Mouse (Mus musculus) natural killer cell, adult 2 months (primary cell): Measurements from ENCODE around the gene Tab1.
"Not testable (repeated sequence)": the region's sequence is repeated elsewhere in the genome, so short reads cannot be mapped to it uniquely, and the experiment has no call there.

Experiments
- DNase-seq, 2 experiments: peaks; one replicate each; pipeline ENCODE4 v3.0.0; 2022; ENCODE audit warnings: low spot score in 2 of 2

Tab1 gene

DNA sequence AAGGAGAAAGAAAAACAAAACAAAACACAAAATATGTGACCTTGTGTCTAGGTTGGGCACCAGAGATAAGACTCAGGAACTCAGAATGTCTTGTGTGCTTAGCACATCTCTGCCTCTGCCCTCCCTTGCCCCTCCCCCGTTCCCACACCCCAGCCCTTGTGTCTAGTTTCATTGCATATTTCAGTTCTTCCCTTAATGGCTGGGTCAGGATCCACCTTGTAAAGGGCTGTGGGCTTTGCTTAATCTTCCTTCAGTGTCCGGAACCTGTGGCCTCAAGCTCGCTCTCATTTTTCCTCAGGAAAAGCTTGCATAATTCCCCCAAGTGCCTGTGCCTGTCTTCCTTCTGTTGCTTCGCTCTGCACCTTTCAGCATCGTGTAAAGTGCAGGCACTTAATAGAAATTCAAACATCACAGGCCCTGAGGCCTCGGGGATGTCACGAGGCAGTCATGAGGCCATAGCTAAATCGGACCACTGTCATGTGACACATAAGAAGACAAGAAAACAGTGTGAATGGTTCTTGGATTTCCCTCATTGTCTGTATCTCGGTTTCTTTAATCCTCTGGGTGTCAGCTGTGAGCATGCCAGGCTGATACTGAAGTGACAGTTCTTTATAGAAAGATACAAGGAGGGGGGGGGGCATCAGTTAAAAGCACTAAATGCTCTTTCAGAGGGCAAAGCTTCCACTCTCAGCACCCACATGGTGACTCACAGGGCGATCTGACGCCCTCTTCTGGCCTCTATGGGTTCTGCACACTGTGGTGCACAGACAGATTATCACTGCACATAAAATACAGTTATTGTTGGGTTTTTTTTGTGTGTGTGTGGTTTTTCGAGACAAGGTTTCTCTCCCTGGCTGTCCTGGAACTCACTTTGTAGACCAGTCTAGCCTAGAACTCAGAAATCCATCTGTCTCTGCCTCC lies 27.2 kb upstream of the Tab1 start:
- no peak for DNase-seq

DNA sequence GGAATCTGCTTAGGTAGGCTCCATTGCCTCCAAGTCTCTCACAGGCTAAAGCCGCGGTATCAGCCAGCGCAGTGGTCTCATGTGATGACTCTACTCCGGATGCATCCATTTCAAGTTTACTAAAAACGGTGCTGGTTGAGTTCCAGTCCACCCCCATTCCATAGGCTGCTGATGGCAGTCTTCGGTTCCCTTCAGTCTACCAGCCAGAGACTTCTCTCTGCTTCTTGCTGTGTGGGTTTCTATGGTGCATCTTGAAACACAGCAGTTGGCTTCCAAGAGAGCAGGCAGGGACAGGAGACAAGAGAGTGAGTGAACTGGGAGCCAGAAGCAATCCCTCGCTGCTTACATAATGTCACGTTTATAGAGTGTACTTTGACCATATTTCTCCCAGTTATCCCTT lies 25.8 kb upstream of the Tab1 start:
- DNase-seq = no peak

DNA sequence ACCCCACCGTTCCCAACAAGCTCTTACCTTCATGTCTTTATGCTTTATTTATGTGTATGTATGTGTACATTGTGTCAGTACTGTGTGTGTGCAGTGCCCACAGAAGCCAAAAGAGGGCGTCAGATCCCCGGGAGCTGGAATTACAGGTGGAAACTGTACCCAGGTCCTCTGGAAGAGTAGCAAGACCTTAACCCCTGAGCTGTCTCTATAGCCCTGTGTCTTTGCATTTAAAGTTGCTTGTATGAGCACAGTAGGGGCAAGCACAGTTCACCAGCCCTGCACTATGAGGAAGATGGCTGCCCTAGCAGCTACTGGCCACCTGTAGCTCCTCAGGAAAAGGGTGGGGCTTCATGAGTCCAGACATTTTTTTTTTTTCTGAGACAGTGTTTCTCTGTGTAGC lies 25.4 kb upstream of the Tab1 start:
- no peak for DNase-seq

GRCm38 (mm10) chr15:80111436-80111835 lies 21.5 kb upstream of the Tab1 start:
- no peak for DNase-seq

DNA sequence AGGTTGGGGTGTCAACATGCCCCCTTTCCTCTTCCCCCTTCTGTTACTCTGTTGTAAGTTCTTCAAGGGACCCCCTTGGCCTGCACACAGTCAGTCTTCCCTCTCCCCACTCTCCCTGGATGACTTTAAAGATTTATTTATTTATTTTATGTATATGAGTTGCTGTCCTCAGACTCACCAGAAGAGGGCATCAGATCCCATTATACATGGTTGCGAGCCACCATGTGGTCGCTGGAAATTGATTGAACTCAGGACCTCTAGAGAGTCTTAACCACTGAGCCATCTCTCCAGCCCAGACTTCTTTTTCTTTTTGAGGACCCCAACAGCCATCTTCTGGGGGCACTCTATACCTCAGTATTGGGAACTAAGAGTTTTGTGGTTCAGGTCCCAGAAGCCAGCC lies 20.4 kb upstream of the Tab1 start:
- no peak for DNase-seq

GRCm38 (mm10) chr15:80114414-80114813 lies 18.5 kb upstream of the Tab1 start:
- no peak for DNase-seq

- DNase-seq = no peak
Observed at GRCm38 (mm10) chr15:80115256-80115655, 17.7 kb upstream of the Tab1 start.

DNA sequence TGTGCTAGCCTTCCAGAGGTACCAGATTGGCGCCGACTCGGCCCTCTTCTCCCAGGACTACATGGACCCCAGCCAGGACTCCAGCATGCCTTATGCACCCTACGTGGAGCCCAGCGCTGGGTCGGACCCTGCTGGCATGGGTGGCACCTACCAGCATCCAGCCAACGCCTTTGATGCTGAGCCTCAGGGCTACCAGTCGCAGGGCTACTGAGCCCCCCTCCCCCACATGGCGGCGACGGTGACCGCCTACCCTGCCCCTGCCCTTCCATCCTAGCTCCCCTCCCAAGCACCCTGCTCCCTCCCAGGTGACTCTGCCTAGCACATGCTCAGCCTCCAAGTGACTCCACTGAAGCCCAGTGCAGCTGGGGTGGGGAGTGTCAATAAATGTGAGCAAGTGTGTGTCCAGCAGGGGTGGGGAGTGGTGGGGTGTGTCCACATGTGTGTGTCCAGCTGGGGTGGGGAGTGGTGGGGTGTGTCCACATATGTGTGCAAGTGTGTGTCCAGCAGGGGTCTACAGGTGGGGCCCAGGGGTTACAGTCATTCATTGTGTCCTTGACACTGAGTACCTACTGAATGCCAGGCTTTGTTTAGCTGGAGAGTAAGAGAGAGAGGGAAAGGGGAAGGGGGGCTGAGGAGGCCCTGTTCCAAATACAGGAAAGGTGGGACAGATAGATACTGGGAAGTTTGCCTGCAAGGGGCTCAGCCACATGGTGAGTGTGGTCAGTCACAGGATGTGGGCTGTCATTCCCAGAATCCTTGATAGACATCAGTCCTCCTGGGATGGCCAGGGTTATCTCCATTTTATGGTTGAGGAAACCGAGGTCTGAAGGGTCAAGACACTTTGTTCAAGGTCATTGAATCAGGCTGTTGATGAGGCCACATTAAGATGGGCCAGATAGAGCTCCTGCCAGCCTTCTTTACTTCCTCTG lies 16.8 kb upstream of the Tab1 start:
- DNase-seq = no peak

GRCm38 (mm10) chr15:80117154-80117553 lies 15.8 kb upstream of the Tab1 start:
- no peak for DNase-seq

DNA sequence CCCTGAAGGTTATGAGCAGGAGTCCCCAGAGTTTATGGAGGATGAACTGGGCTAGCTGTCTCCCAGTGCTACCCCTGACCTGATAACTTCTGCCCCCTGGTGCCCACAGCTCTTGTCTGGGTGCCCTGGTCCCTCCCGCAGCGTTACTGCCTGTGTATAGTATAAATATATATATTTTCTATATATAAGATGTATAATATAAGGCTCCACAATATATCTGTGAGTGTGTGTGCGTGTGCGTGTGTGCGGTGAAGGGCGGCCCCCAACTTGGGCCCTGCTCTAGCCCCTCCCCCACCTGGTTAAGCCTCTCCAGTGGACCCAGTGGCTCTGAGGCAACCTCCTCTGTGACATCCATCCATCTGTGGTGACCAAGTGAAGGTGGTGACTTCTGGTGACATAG lies 13.9 kb upstream of the Tab1 start:
- DNase-seq = no peak

DNA sequence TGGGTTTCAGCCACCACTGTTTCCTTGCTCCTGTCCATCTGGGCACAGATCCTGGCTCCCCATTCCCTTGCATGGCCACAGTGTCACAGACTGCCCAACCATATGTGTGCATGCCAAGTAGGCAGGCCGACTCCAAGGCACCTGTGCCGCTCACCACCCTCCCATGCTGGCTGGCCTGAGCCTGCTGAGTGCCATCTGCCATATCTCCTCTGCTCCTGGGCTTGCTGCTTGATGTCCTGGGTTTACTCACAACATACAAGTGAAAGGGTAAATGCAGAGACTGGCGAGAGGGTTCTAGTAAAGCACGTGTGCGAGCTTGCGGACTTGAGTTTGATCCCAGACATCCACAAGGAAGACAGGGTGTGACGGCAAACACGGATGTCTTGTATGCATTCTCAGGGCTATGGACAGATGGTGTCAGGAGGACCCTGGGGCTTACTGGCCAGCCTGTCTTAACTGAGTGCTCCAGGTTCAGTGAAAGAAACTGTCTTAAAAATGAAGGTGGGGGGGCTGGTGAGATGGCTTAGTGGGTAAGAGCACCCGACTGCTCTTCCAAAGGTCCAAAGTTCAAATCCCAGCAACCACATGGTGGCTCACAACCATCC lies 11.1 kb upstream of the Tab1 start:
- no peak for DNase-seq

DNA sequence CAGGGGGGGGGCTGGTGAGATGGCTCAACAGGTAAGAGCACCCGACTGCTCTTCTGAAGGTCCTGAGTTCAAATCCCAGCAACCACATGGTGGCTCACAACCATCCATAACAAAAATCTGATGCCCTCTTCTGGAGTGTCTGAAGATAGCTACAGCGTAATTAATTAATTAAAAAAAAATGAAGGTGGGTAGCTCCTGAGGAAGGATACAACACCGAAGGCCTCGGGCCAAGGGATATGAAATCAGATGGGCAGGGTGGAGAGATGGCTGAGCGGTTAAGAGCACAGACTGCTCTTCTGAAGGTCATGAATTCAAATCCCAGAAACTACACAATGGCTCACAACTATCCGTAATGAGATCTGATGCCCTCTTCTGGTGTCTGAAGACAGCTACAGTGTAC lies 10.5 kb upstream of the Tab1 start:
- not testable (repeated sequence) for DNase-seq

DNA sequence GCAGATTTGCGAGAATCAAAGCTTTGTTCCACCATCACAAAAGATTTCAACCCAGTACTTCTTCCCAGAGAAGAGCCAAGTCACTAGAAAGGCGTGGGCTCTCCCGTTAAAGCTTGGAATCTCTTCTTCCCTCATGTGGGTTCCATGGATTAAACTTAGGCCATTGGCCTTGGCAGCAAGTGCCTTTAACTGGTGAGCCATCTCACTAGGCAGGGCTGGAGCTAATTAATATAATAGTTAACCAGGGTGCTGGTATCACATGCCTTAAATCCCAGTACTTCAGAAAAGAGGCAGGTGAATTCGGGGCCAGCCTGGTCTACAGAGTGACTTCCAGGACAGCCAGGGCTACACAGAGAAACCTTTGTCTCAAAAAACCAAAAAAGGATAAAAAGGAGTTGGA lies 8.3 kb upstream of the Tab1 start:
- DNase-seq = no peak

GRCm38 (mm10) chr15:80127191-80127590 lies 5.7 kb upstream of the Tab1 start:
- DNase-seq = no peak

DNA sequence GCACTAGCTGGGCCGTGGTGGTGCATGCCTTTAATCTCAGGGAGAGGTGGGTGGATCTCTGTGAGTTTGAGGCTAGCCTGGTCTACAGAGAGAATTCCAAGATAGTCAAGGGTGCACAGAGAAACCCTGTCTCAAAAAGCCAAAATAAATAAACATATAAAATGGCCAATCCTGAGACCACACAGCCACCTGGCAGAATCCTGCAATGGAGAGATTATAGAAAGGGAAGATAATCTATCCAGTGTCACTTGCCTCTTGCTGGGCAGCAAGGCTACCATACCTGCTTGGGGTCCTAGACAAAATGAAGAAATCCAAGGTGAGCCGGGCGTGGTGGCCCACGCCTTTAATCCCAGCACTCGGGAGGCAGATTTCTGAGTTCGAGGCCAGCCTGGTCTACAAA lies 2.9 kb upstream of the Tab1 start:
- no peak for DNase-seq

DNA sequence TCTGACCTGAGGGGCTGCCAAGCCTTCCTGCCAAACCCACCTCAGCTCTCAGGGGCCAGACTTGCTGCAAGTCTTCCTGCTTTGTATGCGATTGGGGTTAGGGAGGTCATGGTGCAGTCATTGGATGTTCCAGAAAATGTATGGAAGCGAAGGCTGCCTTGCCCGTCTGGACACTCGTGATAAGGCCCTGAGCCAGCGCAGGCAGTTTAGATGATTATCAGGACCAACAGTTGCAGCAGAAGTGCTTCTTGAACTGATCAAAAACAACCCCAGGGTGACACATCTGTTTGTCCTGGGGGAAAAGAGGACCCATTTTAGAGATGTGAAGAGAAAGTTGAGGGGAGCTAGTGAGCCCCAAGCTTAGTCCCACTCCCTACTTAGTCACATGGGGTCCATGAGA lies 2.2 kb upstream of the Tab1 start:
- no peak for DNase-seq

- no peak for DNase-seq
Observed at GRCm38 (mm10) chr15:80131421-80131820, 1.5 kb upstream of the Tab1 start.

GRCm38 (mm10) chr15:80132452-80132851 lies 475 bp upstream of the Tab1 start:
- DNase-seq = no peak

DNA sequence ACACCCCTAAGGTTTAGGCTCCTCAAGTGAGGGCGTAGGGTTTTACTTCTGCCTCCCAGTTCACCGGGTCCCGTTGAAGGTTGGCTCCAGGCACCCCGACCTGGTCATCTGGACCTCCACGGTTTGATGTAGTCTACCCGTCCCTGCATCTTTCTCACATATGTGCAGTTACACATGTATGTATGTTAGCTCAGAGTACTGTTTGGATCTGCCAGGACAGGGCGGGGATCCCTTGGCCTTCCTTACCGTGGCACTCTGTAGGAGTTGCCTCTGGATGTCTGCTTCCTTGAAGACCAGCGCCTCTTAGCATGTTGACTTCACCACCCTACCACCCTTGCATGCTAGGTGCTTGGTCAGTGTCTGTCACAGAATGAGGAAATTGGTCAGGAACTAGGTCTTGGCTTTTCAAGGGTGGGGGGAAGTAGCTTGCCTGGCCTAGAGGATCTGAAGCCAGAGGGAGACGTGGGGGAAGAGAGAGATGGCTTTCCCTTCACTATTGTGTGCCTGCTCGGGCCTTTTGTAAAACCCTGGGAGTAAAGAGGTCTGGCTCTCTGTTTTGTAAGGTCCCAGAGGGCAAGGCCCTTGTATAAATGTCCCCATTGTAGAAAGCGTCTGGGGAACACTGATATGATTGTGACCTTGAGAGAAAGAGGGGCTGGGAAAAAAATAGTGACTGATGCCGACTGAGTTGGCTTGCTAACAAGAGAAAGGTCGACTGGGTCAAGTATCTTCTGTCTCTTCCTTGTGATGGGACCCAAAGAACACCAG lies 939 bp downstream of the Tab1 start:
- DNase-seq = no peak

DNA sequence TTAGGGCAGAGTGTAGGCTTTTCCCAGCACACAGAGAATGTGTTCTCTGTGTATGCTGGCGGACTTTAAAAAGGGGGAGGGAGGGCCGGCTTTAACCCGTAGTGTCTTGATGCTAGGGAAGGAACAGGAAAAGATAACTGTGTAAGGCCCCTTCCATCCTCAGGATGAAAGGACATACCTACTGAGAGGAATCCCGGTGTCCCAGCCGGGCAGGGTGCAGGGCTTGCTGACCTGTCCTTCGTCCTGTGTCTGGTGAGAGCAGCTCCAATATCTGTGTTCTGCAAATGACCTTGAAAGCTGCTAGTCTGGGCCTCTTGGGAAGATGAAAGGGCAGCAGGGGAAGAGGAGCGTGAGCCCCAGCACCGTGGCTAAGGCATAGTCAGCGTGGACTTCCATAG lies 1.5 kb downstream of the Tab1 start:
- DNase-seq = no peak

DNA sequence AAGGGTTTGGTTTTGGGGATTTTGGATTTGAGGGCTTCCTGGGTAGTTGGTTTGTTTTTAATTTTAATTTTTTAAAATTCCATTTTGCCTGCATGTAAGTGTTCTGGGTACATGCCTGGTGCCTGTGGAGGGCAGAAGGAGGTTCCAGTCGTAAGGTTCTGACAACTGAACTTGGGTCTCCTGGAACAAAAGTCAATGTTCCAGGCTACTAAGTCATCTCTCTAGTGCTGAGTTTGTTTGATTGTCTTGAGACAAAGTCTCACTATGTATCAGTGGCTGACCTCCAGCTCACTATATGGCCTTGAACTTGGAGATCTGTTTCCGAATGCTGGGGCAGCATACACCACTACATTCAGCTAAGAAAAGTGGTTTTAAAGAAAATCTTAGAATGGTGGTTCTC lies 2.6 kb downstream of the Tab1 start:
- no peak for DNase-seq

- DNase-seq = no peak
Observed at GRCm38 (mm10) chr15:80136645-80137044, 3.7 kb downstream of the Tab1 start.
